Mouse (Mus musculus): ENCODE measurements around the gene Arv1.

Gene Arv1

GRCm38 (mm10) chr8:124721862-124722515 is at the start of gene Arv1, which contains the start of gene Ttc13:
Gene Arv1, plus strand, starts transcription at chr8:124722139.
Gene Ttc13, minus strand, starts transcription at chr8:124721983.
- peak; percentile 93 for DNase-seq (ENCODE audit: low read depth, low spot score)

- DNase-seq (ENCODE audit: low read depth, low spot score): no peak
Observed at GRCm38 (mm10) chr8:124672345-124672744, 49.6 kb upstream of the Arv1 start.

- no peak for DNase-seq (ENCODE audit: low read depth, low spot score)
Observed at GRCm38 (mm10) chr8:124676661-124677060, 45.3 kb upstream of the Arv1 start.

- no peak for DNase-seq (ENCODE audit: low read depth, low spot score)
Observed at GRCm38 (mm10) chr8:124677078-124677477, 44.9 kb upstream of the Arv1 start.

GRCm38 (mm10) chr8:124677486-124677885 is 44.5 kb upstream of the Arv1 start:
- DNase-seq (ENCODE audit: low read depth, low spot score): peak; percentile 64

GRCm38 (mm10) chr8:124678246-124678645 is 43.7 kb upstream of the Arv1 start:
- DNase-seq (ENCODE audit: low read depth, low spot score): no peak

GRCm38 (mm10) chr8:124681077-124681791 is 40.7 kb upstream of the Arv1 start:
- DNase-seq (ENCODE audit: low read depth, low spot score): no peak

- no peak for DNase-seq (ENCODE audit: low read depth, low spot score)
Observed at GRCm38 (mm10) chr8:124681792-124682157, 40.2 kb upstream of the Arv1 start.

- DNase-seq (ENCODE audit: low read depth, low spot score): no peak
Observed at GRCm38 (mm10) chr8:124682218-124682617, 39.7 kb upstream of the Arv1 start.

- DNase-seq (ENCODE audit: low read depth, low spot score): no peak
Observed at GRCm38 (mm10) chr8:124688899-124689298, 33.0 kb upstream of the Arv1 start.

- DNase-seq (ENCODE audit: low read depth, low spot score): no peak
Observed at GRCm38 (mm10) chr8:124691706-124692105, 30.2 kb upstream of the Arv1 start.

- no peak for DNase-seq (ENCODE audit: low read depth, low spot score)
Observed at GRCm38 (mm10) chr8:124695424-124696100, 26.4 kb upstream of the Arv1 start.

GRCm38 (mm10) chr8:124700271-124700670 is 21.7 kb upstream of the Arv1 start:
- DNase-seq (ENCODE audit: low read depth, low spot score): no peak

GRCm38 (mm10) chr8:124701023-124701422 is 20.9 kb upstream of the Arv1 start:
- DNase-seq (ENCODE audit: low read depth, low spot score): no peak

GRCm38 (mm10) chr8:124702183-124702582 is 19.8 kb upstream of the Arv1 start:
- DNase-seq (ENCODE audit: low read depth, low spot score): no peak

- no peak for DNase-seq (ENCODE audit: low read depth, low spot score)
Observed at GRCm38 (mm10) chr8:124703526-124703925, 18.4 kb upstream of the Arv1 start.

- no peak for DNase-seq (ENCODE audit: low read depth, low spot score)
Observed at GRCm38 (mm10) chr8:124704376-124704775, 17.6 kb upstream of the Arv1 start.

- DNase-seq (ENCODE audit: low read depth, low spot score): no peak
Observed at GRCm38 (mm10) chr8:124705823-124706222, 16.1 kb upstream of the Arv1 start.

GRCm38 (mm10) chr8:124713207-124713606 is 8.7 kb upstream of the Arv1 start:
- DNase-seq (ENCODE audit: low read depth, low spot score): no peak

- no peak for DNase-seq (ENCODE audit: low read depth, low spot score)
Observed at GRCm38 (mm10) chr8:124715736-124716135, 6.2 kb upstream of the Arv1 start.

- no peak for DNase-seq (ENCODE audit: low read depth, low spot score)
Observed at GRCm38 (mm10) chr8:124720133-124720532, 1.8 kb upstream of the Arv1 start.
